Mouse (Mus musculus) kidney, postnatal 14 days (tissue): ENCODE results near the gene Tom1l1.
"Not testable (repeated sequence)": the region's sequence is repeated elsewhere in the genome, so short reads cannot be mapped to it uniquely, and the experiment has no call there.

Experiments
- DNase-seq: peaks from one replicate; pipeline ENCODE4 v3.0.0; 2022; ENCODE audit warnings: mixed read lengths

Gene Tom1l1

DNA sequence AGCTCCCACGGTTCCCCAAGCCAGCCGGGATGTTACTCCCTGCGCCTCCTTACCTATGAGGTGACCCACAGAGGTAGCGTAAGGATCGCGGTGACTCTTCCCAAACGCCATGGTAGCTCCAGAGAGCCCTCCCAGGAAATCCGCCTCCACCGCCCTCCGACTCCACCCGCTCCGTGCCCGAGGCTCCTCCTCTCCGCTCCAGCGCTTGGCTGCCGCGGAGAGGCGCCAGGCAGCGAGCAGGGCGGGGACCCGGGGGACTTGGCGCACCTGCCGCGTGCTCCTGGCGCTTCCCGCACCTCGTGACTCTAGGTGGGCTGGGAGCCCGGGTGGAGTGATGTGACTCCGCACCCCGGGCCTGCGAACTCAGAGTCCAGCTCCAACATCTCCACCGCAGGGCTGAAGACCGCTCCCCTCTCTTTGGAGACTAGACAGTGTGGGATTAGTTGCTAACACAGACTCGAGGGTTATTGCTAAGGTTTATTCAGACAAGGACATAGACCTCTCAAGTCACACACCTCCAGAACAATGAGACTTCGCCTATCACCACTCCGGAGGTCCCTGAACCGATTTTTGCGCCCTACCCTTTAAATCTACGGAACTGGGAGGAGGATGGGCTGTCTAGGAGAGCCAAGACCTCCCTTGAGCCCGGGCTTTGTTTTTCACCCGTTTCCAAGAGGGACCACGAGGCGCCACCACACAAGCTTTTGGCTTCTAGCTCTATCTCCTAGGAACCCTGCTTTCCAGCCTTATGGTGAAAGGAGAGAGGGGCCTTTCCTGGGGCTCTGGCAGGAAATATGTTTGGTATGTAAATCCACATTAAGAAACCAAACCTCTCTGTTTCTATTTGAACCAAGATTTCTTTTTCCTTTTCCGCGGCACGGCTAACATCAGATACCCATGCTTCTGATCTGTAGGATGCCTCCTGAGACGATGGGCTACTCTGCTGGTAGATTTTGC is at the start of gene Tom1l1:
Tom1l1 (minus strand) TSS at position 907 of the 957 bp plus-strand sequence.
- DNase-seq: peak; percentile 84

DNA sequence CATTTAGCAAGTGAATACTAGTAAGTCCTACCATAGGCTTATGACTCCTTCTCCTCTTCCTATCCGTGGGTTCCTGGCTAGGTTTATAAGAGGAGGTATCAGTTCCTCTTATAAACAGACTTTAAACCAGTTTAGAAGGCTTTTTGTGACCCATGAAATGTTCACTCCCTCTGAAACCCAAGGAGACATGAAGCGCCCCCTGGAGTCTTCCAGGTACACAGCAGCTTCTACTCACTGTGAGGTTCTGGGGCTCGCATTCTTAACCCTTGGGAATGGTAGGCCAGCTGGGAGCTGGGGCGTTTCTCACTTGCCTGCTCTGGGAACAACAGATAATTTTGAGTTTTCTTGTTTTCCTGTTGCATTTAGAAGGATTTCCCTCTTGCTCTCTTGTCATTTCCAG is 45.4 kb upstream of the Tom1l1 start:
- DNase-seq: no peak

DNA sequence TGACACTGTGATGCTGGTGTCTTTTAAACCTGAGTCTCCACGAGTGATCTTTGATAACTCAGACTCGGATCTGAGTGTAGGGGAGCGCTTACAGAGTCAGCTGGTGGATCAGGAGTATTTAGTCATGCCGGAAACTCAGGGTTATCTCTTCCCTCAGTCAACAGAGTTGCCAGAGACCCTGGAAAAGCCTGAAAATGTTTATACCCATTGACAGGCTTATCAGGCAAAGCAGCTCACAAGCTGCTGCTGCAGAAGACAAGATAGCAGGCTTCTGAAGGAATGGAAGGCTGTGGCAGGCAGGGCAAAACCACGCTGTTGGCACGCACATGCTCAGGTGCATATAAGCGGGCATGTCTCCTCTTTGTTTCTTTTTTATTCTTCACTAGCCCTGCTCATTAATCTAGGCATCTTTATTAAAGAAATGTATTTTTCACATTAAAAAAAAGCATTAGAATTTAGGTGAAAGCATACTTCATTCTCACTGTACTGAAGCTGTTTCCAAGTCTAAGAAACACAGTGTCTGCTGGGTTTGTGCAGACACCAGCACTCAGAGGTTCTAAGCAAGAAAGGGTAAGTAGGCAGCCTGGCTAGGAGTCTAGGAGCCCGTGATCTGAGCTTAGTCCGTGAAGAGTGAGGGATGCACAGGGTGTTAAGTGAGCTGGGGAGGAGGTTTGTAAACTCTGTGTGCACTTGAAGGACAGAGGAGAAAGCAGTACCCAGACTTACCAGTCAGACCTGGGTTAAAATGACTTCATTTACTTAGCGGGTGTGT is 39.4 kb upstream of the Tom1l1 start:
- no peak for DNase-seq

DNA sequence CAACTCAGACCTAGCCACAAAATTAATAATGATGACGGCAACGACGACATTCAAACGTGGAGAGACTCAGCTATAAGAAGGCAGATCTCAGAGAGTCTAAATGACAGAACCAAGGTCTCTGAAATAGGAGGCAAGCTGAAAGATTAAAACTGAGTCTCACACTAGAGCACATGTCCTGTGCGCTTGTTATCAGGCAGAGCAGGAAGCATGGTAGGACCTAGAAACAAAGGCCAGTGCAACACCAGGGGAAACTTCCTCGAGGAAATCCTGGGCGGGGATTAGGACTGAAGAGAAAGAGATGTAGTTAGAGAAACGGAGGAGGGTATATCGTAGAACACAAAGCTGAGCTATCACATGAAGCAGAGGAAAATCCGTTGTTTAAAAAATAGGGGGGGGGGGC is 38.6 kb upstream of the Tom1l1 start:
- no peak for DNase-seq

DNA sequence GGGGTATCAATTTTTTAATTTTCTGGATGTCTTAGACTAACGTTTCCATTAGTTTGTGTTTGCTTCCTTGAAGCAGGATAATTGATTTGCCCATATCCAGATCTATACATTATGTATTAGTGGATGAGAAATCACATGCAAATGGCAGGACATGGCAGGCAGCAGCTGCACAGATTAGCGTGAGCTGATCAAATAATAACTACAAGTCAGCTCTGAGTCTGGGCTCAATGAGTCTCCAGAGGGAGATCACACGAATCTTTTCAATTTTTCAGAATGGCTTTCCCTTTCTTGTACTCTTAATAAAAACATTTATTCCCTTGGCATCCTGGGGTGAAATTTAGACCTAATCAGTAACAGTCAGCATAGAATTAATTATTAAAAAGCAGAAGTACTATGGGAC is 34.1 kb upstream of the Tom1l1 start:
- DNase-seq: no peak

DNA sequence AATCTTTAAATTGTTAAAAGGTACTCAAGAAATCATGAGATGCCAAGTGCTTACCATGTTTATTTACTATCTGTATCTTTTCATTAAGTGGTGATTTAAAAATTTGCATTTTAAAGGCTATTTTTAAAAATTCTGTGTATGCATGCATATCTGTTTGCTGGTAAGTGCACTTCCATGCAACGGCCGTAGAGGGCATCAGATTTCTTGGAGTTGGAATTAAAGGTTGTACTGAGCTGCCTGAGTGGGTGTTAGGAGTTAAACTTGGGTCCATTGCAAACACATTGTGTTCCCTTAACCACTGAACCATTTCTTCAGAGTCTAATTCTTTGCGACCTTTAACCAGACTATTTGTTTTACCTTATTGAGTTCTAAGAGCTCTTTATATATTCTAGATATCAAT is 29.6 kb upstream of the Tom1l1 start:
- DNase-seq: no peak

DNA sequence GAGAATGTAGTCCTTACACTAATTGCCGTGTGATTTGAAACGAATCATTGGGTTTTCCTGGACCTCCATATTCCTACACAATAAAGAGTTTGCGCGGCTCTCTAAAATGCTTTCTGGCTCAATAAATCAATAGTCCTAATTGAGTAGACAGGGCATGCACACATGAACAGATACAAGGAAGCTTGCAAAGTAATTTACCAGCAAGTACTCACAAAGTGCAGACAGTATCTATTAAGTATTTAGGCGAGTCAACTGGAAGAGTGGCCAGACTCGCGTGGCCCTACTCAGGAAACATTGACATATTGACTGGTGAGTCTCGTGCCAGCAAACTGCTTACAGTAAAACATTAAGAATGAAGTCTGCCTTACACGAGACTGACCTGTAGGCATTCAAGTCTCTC is 23.4 kb upstream of the Tom1l1 start:
- DNase-seq: no peak

DNA sequence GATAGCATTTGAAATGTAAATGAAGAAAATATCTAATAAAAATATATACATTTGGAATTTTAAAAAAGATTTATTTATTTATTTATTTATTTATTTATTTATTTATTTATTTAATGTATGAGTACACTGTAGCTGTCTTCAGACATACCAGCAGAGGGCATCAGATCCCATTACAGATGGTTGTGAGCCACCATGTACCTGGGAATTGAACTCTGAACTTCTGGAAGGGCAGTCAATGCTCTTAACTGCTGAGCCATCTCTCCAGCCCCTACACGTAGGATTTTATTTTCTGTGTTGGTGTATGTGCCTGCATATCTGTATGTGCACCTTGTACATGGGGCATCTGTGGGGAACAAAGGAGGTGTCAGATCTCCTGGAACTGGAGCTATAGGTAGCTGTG is 19.0 kb upstream of the Tom1l1 start:
- DNase-seq: not testable (repeated sequence)

DNA sequence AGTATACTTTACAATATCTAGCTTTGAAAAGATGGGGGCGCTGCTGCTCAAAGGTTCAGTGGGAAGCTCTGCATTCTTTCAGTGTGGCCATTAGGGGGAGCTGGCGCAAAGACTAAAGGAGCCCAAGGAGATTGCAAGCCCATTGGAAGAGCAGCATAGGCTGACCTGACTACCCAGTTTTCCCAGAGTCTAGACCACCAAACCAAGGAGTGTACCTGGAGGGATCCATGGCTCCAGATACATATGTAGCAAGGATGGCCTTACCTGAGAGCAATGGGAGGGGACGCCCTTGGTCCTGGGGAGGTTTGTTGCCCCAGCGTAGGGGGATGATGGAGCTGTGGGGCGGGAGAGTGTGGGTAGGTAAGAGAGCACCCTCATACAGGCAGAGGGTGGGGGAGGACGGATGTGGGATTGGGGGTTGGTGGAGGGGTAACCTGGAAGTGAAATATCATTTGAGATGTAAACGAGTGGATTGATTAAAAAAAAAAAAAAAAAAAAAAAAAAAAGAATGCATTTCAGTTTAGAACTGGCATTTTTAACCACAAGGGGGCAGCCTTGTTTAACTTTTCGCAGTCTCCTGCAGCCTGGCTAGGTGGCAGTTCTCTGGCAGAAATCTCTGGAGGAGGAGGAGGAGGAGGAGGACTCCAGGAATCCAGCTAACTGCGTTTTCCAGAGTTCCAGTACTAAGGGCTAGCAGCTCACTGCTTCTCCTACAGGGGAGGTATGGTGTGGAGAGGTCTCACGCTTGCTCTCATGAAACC is 9.5 kb upstream of the Tom1l1 start:
- peak; percentile 76 for DNase-seq

DNA sequence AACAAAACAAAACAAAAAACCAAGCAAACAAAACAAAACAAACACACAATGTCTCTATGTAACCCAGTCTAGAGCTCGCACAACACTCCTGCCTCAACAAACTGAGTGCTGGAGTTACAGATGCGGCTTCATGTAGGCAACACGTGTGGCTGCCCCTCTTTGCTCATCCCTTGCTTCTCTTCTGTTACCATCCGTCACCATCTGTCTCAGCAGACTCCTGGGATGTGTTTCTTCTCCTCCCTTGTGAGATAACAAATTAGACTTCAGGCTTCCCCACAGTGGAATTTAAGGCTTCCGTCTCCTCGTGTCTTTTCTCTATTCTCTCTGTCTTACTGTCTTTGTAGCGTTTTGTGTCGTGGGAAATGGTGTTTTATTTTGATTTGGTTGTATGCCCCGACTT is 7.6 kb upstream of the Tom1l1 start:
- no peak for DNase-seq

DNA sequence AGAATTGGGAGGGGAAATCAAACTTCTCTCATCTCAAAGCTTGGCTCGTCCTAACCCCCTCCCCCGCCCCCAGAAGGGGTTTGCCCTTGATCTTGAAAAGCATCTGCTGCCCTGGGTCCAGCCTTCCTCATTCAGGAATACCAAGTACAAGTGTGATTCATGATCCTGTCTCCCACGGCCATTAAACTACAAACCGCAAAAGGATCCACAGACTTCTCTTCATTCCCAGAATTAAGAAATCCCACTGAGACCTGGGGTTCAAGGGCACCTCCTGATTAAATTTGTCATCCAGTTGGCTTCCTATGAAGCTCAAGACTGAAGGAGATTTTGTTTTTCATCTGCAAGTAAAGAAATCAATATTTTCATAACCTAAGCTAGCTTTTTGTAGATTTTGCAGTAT is 6.0 kb upstream of the Tom1l1 start:
- no peak for DNase-seq

DNA sequence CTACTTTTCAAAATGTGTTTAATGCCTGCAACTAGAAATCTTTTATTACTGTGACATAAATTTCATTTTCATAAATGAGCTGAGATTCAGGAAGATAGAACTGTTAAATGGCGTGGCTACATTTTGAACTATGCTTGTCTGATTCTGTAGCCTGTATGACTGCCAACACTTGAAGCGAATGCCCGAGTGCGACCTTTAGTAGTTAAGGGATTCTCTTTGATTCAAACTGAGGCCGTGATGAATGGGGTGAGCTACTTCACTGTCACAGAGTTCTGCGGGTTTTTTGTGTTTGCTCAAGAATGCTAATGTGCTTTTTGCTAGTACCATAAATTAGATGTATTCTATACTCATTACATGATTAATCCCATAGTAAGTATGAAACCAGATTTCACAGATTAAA is 2.2 kb upstream of the Tom1l1 start:
- DNase-seq: no peak

DNA sequence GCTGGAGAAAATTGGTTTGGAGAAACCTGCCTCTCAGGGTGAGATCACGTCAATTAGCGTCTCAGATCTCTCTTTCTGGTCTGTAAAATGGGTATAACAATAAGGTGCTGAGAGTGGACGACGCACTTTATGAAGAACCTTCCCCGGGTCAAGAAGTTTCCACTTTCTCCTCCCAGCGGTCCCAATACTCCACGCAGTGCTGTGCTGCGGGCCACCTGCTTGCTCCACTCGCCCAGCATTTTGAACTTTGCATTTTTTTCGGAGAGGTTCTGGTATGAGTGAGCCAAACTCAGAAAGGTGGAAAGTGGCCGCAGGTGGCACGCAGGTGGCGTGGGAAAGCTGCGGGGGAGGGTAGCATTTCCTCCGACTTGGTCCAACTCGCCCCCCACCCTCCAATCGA is 1.1 kb downstream of the Tom1l1 start:
- no peak for DNase-seq

DNA sequence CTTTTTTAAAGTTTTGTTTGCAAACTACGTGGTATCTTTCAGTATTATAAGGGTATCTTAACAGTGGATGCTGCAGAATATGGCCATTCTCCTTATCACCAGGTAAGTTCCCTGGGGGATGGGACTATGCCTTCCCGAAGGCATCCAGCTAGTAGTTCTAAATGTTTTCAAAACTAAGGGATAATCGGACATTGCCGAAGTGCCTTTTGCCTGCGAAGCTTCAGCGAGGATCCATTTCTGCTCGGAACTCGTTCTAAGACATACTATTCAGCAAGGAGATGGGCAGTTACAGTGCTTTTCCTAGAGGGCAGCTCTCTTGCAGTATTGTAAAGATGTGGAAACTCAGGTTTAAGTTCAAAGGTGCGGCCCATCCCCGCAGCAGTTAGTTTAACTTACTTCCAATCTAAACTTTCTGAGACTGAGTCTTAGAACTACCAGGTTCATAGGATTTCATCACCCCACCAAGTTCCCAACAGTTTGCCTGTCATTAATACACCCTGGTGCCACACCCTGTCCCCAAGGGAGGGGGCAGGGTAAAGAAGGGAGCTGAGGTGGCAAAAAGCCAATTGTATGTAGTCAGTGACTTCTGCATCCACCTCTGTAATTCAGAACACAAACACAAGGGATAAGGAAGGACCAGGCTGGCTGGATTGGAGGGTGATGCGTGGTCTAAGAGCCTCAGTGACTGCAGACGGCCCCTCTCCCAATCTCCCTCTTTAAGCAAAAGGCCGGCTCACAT is 1.7 kb downstream of the Tom1l1 start:
- DNase-seq: no peak

DNA sequence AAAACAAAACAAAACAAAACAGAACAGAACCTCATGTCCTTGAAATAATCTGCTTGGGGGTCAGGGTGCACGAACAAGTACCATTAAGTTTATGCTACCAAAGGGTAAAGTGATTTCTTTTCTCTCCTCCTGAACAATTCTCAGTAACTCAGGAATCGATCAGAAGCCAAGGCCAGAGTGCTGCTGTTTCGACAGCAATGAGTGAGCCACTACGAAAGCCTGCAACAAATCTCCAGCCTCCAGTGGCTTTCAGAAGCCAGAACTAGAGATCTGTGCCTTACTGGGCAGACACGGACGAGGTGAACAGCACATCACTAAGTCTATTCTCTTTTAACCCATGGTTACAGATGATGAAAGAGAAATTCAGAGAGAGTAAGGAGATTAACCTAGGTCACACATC is 3.0 kb downstream of the Tom1l1 start:
- DNase-seq: no peak

DNA sequence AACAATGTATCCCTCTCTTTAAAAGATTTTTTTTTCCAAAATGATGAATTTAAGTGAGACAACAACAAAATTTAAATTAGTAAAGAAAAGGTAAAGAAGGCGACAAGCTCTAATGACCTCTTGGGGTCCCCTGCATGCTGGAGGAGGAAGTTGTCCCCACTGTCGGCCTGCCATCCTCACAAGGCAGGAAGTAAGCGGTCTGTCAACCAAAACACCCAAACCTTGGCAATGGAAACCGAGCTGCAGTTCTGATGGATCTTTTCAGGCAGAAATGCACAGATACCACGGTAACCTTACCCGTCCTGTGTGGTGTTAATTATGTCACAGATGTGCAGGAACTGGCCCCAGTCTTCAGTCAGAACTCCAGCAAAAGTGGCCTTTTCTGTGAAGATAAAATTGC is 3.4 kb downstream of the Tom1l1 start:
- DNase-seq: no peak

DNA sequence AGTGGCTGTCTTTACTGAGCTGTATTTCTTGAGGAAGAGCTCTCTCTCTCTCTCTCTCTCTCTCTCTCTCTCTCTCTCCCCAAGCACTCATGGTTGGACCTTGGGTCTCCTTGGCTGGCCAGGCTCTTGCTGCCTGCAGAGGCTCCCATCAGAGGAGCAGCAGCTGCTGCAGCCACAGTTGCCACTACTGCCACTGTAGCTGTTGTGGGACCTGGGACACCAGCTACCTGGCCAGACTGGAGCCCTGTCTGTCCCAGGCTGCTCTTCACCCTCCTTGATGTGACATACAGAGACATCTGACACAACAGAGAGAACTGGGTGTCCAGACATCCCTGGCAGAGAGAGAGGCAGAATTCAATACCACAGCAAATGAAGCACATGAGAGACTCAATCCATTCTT is 7.0 kb downstream of the Tom1l1 start:
- DNase-seq: no peak

DNA sequence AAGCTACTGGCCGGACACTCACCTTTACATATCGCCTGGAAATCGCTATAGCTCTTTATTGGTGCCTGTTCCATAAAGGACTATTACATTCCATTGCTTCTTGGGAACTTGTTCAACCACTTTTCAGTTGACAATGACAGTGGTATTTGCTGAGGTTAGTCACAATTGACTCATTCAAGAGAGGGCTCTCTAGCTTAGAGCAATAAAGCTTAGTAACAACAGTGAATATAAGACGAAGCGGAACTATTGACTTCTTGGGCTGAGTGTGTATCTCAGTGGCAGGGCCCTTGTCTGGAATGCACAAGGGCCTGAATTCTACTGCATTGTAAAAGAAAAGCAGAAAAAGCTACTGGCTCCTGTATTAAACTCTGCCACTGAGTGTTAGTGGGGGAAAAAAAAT is 9.6 kb downstream of the Tom1l1 start:
- DNase-seq: no peak

DNA sequence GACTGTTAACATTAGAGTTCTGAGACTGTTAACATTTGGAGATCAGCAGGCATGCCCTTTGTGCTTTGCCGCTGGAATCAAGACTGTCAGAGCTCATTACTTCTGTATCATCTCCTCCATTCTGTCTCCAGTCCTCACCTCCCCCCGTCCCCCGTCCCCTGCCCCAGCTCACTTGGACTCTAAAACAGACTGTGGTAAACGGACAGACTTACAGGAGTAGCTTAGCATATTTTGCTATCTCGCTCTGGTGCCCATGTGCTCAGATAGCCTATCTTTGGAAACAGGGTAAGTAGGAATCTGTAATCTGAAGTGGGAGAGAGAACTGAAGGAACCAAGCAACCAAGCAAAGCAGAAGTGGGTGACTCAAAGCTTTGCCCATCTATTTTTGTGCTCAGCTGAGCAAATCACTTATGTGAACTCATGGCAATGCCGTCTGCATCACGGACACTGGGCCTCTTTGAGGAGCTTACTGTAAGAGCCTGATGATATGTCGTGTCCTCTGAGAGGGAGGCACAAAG is 10.3 kb downstream of the Tom1l1 start:
- no peak for DNase-seq

DNA sequence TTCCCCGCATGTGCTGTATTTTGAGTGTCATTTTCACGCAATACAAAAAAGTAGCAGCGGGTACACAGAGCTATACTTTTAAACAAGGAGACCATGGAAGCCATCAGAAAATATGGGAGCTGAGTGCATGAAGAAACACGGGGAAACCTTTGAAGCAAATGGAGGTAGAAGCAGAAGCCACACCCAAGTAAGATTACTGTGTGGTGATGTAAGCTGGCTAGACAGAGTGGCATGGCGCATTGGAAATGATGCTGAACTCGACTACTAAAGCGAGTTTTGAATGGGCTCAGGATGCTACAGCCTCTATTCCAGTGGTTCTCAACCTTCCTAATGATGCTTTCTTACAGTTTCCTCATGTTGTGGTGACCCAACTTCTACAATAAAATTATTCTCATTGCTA is 11.1 kb downstream of the Tom1l1 start:
- no peak for DNase-seq

DNA sequence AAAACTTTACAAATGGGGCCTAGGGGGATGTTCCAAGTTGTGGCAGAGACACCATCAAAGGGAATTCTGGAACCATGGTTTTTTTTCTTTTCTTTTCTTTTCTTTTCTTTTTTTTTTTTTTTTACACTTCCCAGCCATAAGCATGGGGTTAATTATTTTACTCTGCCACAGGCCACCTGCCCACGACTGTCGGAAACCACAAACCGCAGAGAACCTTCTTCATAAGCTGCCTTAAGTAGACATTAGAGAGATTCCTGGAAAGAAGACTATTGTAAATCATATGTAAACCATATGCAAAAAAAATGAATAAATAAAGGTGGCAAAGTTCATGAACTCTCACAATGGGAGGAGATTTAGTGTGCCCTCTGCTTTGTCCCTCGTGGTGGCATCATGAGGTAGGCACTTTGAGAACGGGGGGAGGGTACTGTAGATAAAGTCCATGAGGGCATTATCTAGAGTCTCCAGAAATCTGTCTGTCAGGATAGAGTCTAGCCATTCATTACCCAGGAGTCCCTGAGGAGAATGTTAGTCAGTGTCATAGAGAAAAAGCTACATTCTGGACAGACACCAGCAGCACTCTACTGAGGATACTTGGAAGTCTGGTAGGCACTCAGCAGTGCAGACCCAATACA is 12.6 kb downstream of the Tom1l1 start:
- no peak for DNase-seq

DNA sequence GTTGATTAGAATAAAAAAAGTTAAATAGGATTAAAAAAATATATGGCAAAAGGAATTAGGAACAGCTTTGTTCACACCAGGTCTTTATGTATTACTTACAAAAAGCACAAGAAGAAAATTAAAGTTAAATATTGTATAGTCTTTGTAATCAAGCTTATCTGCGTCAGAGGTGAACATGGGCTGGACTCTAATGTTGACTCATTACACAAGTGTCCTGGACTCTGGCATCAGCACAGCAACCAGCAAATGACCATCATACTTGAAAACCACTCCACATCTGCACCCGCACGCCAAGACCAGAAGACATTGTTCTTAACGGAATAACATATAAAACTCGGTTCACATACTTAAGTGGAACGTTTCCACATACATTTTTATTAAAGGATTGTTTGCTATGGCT is 20.8 kb downstream of the Tom1l1 start:
- DNase-seq: no peak
